Mouse (Mus musculus): ENCODE data around the gene Rgs7bp.

The Rgs7bp gene

GRCm38 (mm10) chr13:105008891-105009290 is 45.8 kb downstream of the Rgs7bp start:
- DNase-seq (ENCODE audit: low spot score in 2 of 2) = no peak

DNA sequence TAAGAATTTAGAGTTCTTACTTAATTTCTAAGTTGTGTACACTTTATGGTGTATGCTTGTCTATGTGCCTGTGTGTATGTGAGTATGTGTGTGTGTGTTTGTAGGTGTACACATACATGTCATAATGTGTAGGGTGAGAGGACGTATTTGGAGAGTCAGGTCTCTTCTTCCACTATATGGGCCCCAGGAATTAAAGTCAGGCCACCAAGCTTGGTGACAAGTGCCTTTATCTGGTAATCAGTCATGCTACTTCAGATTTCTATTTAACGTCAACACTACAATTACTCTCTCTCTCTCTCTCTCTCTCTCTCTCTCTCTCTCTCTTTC is 51.9 kb downstream of the Rgs7bp start:
- DNase-seq (ENCODE audit: low spot score in 2 of 2) = no peak

GRCm38 (mm10) chr13:105002132-105002830 is 52.4 kb downstream of the Rgs7bp start:
- no peak for DNase-seq (ENCODE audit: low spot score in 2 of 2)

GRCm38 (mm10) chr13:105001714-105002113 is 53.0 kb downstream of the Rgs7bp start:
- DNase-seq (ENCODE audit: low spot score in 2 of 2) = no peak

GRCm38 (mm10) chr13:104988811-104989258 is 65.9 kb downstream of the Rgs7bp start:
- no peak for DNase-seq (ENCODE audit: low spot score in 2 of 2)

DNA sequence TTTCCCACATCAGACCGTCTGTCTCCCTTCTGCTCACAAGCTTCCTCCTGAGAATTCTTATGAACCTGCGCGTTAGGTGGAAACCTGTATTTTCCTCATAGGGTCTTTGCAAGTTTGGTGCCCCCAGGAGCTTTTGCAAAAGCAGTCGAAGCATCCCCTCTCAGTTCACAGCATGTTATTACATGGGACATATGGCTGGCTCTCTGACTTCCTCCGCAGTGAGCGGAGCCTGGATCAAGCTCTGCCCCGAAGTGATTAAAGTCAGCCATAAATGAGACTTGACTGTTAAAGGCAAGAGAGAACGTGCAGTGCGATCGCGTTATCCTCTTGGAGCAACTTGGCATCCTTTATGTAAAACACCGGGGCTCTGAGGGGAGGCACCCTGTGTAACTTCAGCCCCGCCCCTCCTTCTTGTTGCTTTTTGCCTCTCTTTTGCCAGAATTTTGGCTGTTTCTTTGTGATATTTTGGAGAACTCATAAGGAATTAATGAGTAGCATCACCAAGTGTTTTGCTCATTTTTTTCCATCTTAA is 66.7 kb downstream of the Rgs7bp start:
- no peak for DNase-seq (ENCODE audit: low spot score in 2 of 2)

- no peak for DNase-seq (ENCODE audit: low spot score in 2 of 2)
Measured at GRCm38 (mm10) chr13:104985691-104986090, 69.0 kb downstream of the Rgs7bp start.

GRCm38 (mm10) chr13:104983989-104984388 is 70.7 kb downstream of the Rgs7bp start:
- no peak for DNase-seq (ENCODE audit: low spot score in 2 of 2)

DNA sequence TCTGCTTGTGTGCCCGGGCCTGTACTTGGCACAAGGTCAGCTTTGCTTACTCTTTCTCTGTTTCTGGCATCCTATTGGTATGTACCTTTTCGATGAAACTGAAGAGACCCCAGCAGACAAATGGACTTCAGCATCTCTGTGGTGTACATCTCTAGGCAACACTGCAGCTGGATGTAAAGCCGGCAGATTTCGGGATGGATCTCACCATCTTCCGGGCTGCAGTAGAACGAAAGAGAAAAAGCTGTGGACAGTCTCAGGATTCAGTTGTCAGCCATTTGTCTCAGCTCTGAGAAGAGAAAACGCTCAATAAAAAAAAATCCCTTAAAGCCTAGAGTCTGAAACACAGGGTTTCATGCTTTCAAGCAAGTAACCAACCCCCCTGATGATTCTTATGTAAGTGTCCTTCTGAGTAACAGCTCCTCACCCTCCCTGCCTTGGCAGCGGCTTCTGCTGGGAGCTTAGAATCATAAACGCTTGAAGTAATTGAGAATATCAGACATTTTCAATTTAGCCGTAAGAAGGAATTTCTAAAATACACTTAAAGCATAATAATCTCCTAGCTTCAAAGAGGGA is 71.9 kb downstream of the Rgs7bp start:
- no peak for DNase-seq (ENCODE audit: low spot score in 2 of 2)

DNA sequence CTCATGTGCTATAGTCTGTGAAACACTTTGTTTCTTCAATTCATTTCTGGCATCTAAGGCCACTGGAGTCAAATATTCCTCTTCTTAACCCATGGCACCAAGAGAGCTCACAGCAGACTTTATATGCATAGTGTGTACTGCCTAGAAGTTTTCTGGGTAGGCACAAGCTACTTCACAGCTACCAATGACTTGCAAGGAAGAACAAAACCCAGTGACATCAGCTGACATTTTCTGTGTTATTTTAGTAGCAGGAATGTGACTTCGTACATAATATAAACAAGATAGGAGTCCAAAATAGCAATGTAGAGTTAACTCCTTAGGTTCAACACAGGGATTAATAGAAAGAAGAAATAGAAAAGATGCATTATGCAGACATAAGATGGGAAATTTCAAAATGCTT is 76.6 kb downstream of the Rgs7bp start:
- DNase-seq (ENCODE audit: low spot score in 2 of 2) = no peak

DNA sequence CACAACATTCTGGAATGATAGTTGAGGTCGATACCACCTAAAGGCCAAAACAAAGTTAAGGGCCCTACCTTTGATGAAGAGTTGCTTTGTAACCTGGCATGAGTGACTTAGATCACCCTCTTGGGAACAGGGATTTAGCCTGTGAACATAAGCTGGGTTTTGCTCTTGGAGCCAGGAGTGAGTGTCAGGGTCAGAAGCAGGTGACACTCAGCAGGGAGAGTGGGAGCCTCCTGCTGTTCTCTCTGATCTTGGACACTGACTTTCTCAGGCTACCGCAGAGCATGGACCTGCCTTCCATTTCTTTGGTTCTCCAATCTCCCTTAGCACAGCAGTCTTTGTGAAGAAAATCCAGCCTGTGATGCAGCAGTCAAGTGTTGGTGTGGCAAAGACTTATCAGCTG is 87.2 kb downstream of the Rgs7bp start:
- DNase-seq (ENCODE audit: low spot score in 2 of 2) = no peak

DNA sequence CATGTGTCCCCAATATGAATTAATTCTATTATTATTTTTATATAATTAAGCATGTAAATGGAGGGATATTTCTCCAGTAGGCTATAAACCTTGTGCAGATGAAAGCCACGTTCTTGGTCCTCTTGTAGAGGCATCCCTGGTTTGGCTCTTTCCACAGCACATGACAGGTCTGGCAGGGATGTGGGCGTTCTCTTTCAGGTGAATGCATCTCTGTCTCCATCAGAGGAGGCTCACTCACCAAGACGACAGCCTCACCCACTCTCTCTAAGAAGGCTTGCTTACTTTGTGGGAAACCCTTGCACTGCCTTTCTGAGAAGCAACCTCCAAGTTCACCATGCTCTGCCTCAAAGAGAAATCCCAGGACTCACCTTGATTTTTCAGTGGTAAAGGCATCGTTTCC is 91.0 kb downstream of the Rgs7bp start:
- DNase-seq (ENCODE audit: low spot score in 2 of 2) = no peak

- no peak for DNase-seq (ENCODE audit: low spot score in 2 of 2)
Measured at GRCm38 (mm10) chr13:104962716-104963411, 91.9 kb downstream of the Rgs7bp start.

GRCm38 (mm10) chr13:104962166-104962565 is 92.6 kb downstream of the Rgs7bp start:
- no peak for DNase-seq (ENCODE audit: low spot score in 2 of 2)

DNA sequence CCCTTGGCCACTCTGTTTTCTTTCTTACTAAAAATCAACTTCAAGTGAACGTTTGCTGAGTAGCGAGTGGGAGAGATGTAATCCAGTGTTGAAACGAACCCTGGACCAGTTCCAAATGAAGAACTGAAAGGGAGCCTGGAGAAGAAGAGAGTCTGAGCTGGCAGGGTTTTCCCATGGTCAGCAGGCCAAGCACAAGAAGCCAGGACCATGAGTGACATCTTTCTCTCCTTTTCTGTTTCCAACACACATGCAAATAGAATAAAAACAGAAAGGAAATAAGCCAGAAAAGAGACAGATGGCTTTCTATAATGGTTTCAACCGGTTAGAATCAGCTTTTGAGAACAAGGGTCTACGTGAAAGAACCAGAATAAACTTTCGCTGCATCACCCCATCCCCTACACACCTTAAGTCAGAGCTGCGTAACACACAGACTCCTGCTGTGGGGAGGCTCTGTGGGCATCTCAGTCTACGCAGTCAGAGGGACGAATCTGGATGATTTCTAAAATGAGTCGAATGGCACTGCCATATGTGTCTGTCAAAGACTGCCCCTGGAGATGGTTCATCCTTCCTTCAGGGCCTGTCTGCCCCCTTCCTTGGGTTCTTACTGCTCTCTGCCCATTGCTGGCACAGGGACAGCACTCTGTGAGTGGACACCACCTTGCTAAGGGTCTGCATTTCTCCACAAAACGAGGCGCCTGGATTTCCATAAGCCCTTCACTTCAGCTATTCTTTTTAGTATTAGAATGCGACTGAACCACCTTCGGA is 93.6 kb downstream of the Rgs7bp start:
- no peak for DNase-seq (ENCODE audit: low spot score in 2 of 2)

DNA sequence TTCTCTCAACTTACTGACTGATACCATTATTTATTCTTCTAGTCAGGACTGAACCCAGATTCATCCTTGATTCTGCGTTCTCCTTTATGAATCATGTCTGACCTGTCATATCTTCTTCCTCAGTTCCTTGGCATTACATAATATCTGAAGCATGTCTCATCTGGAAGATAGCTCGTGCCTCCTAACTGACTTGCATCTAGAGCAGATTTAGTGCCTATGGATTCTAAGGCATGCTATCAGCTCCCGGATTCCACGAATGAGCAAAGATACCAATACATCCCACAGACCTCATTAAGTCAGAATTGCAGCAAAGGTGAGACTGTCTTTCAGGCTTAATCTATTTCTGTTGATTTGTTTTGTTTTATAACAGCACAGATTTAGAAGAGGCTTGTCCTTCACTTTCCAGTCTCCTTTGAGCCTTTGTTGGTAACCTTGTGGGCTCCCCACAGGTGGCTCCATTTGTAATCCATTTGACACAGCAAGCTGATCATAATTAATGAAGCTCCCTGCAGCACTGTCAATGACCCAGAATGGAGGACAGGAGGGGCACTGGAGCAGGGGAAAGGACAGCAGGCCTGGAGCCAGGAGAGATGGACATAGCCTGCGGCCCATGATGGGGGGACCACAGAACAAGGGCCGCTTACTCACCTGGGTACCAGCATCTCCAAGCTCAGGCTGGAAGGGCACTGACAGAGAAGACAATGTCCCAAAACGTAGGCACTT is 94.4 kb downstream of the Rgs7bp start:
- DNase-seq (ENCODE audit: low spot score in 2 of 2) = no peak

- DNase-seq (ENCODE audit: low spot score in 2 of 2) = no peak
Measured at GRCm38 (mm10) chr13:104959733-104960132, 95.0 kb downstream of the Rgs7bp start.

GRCm38 (mm10) chr13:104947958-104948357 is 106.8 kb downstream of the Rgs7bp start:
- DNase-seq (ENCODE audit: low spot score in 2 of 2) = peak; percentile 67 to 76

DNA sequence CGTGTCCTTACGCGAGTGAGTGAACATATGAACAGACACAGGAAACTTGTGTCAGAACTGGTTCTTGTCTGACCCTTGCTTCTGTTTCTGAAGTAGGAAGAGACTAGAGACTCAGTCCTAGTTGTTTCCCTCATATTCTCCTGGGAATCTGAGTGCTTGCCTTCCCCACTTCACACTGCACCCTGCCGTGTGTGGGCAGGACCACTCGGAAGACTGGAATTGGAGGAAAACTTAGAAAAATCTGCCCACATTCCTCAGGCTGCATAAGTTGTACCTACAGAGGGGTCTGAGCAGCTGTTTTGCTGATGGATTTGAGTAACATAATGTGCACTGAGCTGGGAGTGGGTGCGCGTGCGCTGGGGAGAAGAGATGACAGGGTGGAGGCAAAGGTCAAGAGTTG is 114.2 kb downstream of the Rgs7bp start:
- no peak for DNase-seq (ENCODE audit: low spot score in 2 of 2)

DNA sequence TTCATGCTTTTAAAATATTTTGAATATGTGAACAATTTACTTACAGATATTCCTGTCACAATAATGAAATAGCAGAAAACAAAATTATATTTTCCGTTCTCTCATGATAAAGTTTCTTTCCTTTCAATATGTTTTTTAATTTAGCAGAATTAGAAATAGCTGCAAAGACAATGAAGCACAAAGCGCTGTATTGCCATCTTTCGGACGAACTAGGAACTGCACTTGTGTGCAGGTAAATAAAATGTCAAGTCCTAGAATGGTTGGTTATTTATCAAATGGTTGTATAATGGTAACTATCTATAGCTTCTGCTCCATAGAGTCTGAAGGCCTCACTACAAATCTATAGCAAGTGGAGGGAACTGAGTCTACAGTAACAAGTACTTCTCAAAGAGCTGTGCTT is 114.9 kb downstream of the Rgs7bp start:
- DNase-seq (ENCODE audit: low spot score in 2 of 2) = peak in 1 of 2 experiments; percentile 48

- DNase-seq (ENCODE audit: low spot score in 2 of 2) = no peak
Measured at GRCm38 (mm10) chr13:104938966-104939593, 115.7 kb downstream of the Rgs7bp start.

All from frontal cortex, postnatal 10 days (tissue).